Mouse (Mus musculus): Measurements from ENCODE around the gene Chd4. TPM values are rescaled to one million over a fixed set of nuclear protein-coding genes. Genes with fewer than 3 reads are reported as not detected.
A peak's percentile ranks its signal among the peaks of the same experiment; 100 is the strongest.

Chd4 gene
- total and polyA plus RNA-seq, 3 experiments = 28.3 to 113 (median 97.1) TPM

DNA sequence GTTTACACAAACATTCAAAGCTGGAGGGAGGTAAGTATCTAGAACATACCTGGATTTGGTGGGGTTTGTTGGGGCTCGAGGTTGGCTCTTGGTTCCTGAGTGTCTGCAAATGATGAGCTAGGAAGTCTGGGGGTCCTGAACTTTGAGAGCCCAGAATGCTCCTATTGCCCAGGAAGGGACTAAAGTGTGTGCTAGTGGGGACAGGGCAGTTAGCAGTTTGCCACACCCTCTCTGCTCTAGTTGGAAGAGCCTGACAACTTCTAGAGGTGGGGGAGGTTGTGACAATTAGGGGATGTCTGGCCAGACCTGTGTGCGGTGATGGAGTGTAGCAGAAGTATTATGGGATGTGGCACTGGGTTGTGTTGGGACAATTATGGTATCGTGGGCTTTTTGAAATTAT, 938 bp upstream of the Chd4 start:
- WGBS = 39% methylated on average over 3 of the region's 3 CpGs
- H3K27me3 ChIP-seq (ENCODE audit: control insufficient read depth, insufficient read depth, low read length) = no peaks in the 10 kb centered on the region
- no peak for TF ChIP-seq CTCF (IDR thresholded peaks at IDR 0.05)
- TF ChIP-seq EP300 (IDR thresholded peaks at IDR 0.05; ENCODE audit: insufficient read depth, low read depth, low read length) = no peak
- no peak for TF ChIP-seq POLR2A (IDR thresholded peaks at IDR 0.05; ENCODE audit: insufficient read depth, low read depth, low read length)
- no peak overlapping the region for H3K9ac ChIP-seq (ENCODE audit: low read depth, low read length)
- H3K4me1 ChIP-seq (ENCODE audit: control insufficient read depth, insufficient read depth, low read length) = peaks cover 20% of the 10 kb centered on the region
- H3K4me3 ChIP-seq = no peak overlapping the region
- intact Hi-C loops (cut with DNase I) = no loop called here
- peaks cover 3% of the 10 kb centered on the region for H3K79me2 ChIP-seq (replicated peaks; ENCODE audit: control insufficient read depth, insufficient read depth, low read length)
- peak overlapping the region; percentile 96; the same call in 1 of the 2 replicates for H3K27ac ChIP-seq
- H3K36me3 ChIP-seq (ENCODE audit: control insufficient read depth, insufficient read depth, low read length) = peaks cover 15% of the 10 kb centered on the region
- no peak for DNase-seq

DNA sequence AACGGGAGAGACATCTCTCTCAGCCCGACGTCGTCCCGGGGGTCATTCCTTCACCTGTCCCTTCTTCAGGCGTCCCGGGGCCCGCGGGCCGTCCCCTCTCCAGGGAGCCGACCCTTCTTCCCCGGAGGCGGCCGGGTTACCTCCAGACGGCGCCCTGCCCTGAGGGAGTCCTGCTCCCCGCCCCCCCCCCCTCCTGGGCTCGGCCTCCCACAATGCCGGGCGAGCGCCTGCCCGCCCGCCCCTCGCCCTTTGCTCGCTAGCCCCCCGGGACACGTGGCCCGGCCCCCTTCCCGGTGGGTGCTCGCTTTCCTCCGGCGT, 457 bp downstream of the Chd4 start:
- Histone ChIP-seq H3K79me2 (replicated peaks; ENCODE audit: control insufficient read depth, insufficient read depth, low read length) (peaks cover 3% of the 10 kb centered on the region), H3K27me3 (ENCODE audit: control insufficient read depth, insufficient read depth, low read length) (no peaks in the 10 kb centered on the region), H3K9ac (ENCODE audit: low read depth, low read length) (peak overlapping the region; percentile 94), H3K27ac (peak overlapping the region; percentile 96), H3K36me3 (ENCODE audit: control insufficient read depth, insufficient read depth, low read length) (peaks cover 15% of the 10 kb centered on the region), H3K4me1 (ENCODE audit: control insufficient read depth, insufficient read depth, low read length) (peaks cover 18% of the 10 kb centered on the region), H3K4me3 (peak overlapping the region; percentile 91)
- intact Hi-C loops (cut with DNase I) = loop anchor here (2.0 kb wide), 1 partner anchor 69 kb away; no protein-coding TSS in a partner anchor
- DNase-seq = no peak
- under 1% methylated on average over 30 of the region's 32 CpGs for WGBS
- TF ChIP-seq CTCF (IDR thresholded peaks at IDR 0.05) = 0 out of 2 replicates have a peak, but pooled peaks have one; percentile 11
- no peak for TF ChIP-seq POLR2A (IDR thresholded peaks at IDR 0.05; ENCODE audit: insufficient read depth, low read depth, low read length)

DNA sequence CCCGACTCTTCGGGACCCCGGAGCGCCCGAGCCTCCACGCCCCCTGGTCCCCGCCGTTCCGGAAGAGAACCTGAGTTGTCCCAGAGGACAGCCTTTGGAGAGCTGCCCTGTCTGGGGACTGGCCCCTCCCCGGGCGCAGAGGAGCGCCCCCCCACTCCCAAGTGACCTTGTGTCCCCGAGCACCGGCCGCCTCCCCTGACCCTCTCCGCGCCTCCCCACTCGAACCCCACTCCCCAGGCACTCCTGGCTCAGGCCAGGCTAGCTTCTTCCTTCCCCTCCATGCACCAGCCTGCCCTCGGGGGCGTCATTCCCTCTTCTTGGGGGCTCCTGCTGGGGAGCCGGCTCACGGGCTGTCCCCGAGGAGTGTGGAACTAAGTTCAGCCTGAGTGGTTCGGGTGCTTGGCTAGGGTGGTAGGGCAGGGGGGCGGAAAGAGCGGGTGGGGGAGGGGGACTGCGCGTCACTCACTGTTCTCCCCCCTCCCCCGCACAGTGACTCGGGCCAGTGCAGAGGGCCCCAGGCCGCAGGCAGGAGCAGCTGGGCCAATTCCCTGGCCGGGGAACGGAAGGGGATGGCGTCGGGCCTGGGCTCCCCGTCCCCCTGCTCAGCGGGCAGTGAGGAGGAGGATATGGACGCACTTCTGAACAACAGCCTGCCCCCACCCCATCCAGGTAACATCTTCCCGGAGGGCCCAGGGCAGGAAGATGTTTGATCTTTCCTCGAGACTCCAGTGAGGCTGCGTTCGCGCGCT, 990 bp downstream of the Chd4 start:
- Histone ChIP-seq H3K27ac (peak overlapping the region; percentile 96), H3K27me3 (ENCODE audit: control insufficient read depth, insufficient read depth, low read length) (no peaks in the 10 kb centered on the region), H3K9ac (ENCODE audit: low read depth, low read length) (peak overlapping the region; percentile 94), H3K4me1 (ENCODE audit: control insufficient read depth, insufficient read depth, low read length) (peaks cover 18% of the 10 kb centered on the region), H3K79me2 (replicated peaks; ENCODE audit: control insufficient read depth, insufficient read depth, low read length) (peaks cover 5% of the 10 kb centered on the region), H3K4me3 (peak overlapping the region; percentile 91), H3K36me3 (ENCODE audit: control insufficient read depth, insufficient read depth, low read length) (peaks cover 15% of the 10 kb centered on the region)
- 1% methylated on average over 43 of the region's 44 CpGs for WGBS
- intact Hi-C loops (cut with DNase I) = loop anchor here (2.0 kb wide), 1 partner anchor 68 kb away; no protein-coding TSS in a partner anchor
- peak; percentile 80 to 82 for DNase-seq
- no peak for TF ChIP-seq CTCF (IDR thresholded peaks at IDR 0.05)
- no peak for TF ChIP-seq POLR2A (IDR thresholded peaks at IDR 0.05; ENCODE audit: insufficient read depth, low read depth, low read length)
- no peak for TF ChIP-seq EP300 (IDR thresholded peaks at IDR 0.05; ENCODE audit: insufficient read depth, low read depth, low read length)

DNA sequence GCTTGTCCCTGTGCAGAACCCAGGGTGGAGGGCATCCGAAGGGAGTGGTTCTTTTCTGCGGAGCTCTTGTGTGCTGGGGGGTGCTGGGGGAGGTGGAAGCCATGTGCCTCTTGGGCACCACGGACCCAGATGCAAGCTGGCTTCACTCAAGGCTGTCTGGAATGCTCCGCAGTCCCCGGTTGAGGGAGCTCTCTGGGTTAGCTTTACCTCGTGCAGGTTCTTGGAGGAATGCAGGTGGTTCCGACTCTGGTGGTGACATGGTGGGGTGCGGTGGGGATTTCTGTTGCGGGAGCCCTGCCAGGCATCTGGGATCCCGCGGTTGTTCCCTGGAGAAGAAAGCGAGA, 1.5 kb downstream of the Chd4 start:
- TF ChIP-seq EP300 (IDR thresholded peaks at IDR 0.05; ENCODE audit: insufficient read depth, low read depth, low read length) = no peak
- TF ChIP-seq POLR2A (IDR thresholded peaks at IDR 0.05; ENCODE audit: insufficient read depth, low read depth, low read length) = no peak
- TF ChIP-seq CTCF (IDR thresholded peaks at IDR 0.05) = no peak
- Histone ChIP-seq H3K27me3 (ENCODE audit: control insufficient read depth, insufficient read depth, low read length) (no peaks in the 10 kb centered on the region), H3K9ac (ENCODE audit: low read depth, low read length) (peak overlapping the region; percentile 94), H3K27ac (peak overlapping the region; percentile 96), H3K4me1 (ENCODE audit: control insufficient read depth, insufficient read depth, low read length) (peaks cover 18% of the 10 kb centered on the region), H3K36me3 (ENCODE audit: control insufficient read depth, insufficient read depth, low read length) (peaks cover 15% of the 10 kb centered on the region), H3K4me3 (peak overlapping the region; percentile 91), H3K79me2 (replicated peaks; ENCODE audit: control insufficient read depth, insufficient read depth, low read length) (peaks cover 5% of the 10 kb centered on the region)
- no peak for DNase-seq
- intact Hi-C loops (cut with DNase I) = loop anchor here (2.0 kb wide), 1 partner anchor 67 kb away; no protein-coding TSS in a partner anchor
- under 1% methylated on average over 12 of the region's 12 CpGs for whole genome bisulfite sequencing

DNA sequence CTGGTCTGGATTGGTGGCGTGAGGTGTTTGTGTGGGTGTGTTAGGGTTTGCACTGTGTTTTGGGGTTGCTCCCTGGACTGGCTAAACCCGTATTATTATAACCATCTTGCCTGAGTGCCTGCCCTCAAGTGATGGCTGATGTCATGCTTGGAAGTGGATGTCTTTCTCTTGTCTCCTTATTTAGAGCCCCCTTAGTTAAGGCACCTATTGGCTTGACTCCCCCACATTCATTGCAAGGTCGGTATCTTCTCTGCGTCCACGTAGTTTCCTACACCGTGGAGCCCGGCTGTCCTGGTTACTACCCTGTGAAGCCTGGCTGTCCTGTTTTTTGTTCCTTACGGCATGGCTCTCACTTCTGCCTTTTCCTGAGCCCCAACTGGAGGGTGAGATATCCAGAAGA, 2.2 kb downstream of the Chd4 start:
- no peaks in the 10 kb centered on the region for H3K27me3 ChIP-seq (ENCODE audit: control insufficient read depth, insufficient read depth, low read length)
- H3K4me1 ChIP-seq (ENCODE audit: control insufficient read depth, insufficient read depth, low read length) = peaks cover 18% of the 10 kb centered on the region
- peaks cover 15% of the 10 kb centered on the region for H3K36me3 ChIP-seq (ENCODE audit: control insufficient read depth, insufficient read depth, low read length)
- H3K4me3 ChIP-seq = peak overlapping the region; percentile 91
- peak overlapping the region; percentile 94 for H3K9ac ChIP-seq (ENCODE audit: low read depth, low read length)
- intact Hi-C loops (cut with DNase I) = loop anchor here (2.0 kb wide), 1 partner anchor 67 kb away; no protein-coding TSS in a partner anchor
- WGBS = 19% methylated on average over 8 of the region's 8 CpGs
- TF ChIP-seq CTCF (IDR thresholded peaks at IDR 0.05) = no peak
- no peak for TF ChIP-seq POLR2A (IDR thresholded peaks at IDR 0.05; ENCODE audit: insufficient read depth, low read depth, low read length)
- TF ChIP-seq EP300 (IDR thresholded peaks at IDR 0.05; ENCODE audit: insufficient read depth, low read depth, low read length) = no peak
- peaks cover 5% of the 10 kb centered on the region for H3K79me2 ChIP-seq (replicated peaks; ENCODE audit: control insufficient read depth, insufficient read depth, low read length)
- peak overlapping the region; percentile 10 for H3K27ac ChIP-seq
- no peak for DNase-seq

DNA sequence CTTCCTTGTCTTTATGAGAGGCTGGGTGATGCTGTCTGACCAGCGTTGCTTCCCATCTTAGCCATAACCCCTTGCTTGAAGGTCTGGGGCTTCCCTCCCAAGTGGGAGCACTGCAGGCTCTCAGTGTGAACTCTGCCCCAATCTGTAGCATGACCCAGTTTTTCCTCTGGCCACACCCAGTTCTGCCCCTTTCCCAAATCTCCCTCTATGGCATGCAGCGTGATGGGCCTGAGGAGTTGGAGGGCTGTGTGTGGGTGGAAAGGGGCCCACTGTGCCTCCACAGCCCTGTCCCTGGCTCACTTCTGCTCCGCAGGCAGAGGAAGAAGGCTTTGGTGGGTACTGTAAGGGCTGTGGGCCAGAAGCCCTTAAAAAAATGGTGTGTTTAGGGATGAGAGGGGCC, 2.7 kb downstream of the Chd4 start:
- Histone ChIP-seq H3K4me1 (ENCODE audit: control insufficient read depth, insufficient read depth, low read length) (peaks cover 18% of the 10 kb centered on the region), H3K9ac (ENCODE audit: low read depth, low read length) (peak overlapping the region; percentile 6; the same call in 1 of the 2 replicates), H3K27ac (peak overlapping the region; percentile 40), H3K36me3 (ENCODE audit: control insufficient read depth, insufficient read depth, low read length) (peaks cover 15% of the 10 kb centered on the region), H3K79me2 (replicated peaks; ENCODE audit: control insufficient read depth, insufficient read depth, low read length) (peaks cover 5% of the 10 kb centered on the region), H3K27me3 (ENCODE audit: control insufficient read depth, insufficient read depth, low read length) (no peaks in the 10 kb centered on the region), H3K4me3 (peak overlapping the region; percentile 15; the same call in 1 of the 2 replicates)
- intact Hi-C loops (cut with DNase I) = no loop called here
- peak in 1 of 2 experiments; percentile 39 for DNase-seq
- TF ChIP-seq CTCF (IDR thresholded peaks at IDR 0.05) = no peak
- TF ChIP-seq EP300 (IDR thresholded peaks at IDR 0.05; ENCODE audit: insufficient read depth, low read depth, low read length) = no peak
- TF ChIP-seq POLR2A (IDR thresholded peaks at IDR 0.05; ENCODE audit: insufficient read depth, low read depth, low read length) = no peak
- WGBS = 39% methylated on average over 3 of the region's 3 CpGs

All from heart, adult 2 months (tissue).